Mouse (Mus musculus) G1E (cell line): ENCODE data around the gene Arhgap31. TPM values are rescaled to one million over a fixed set of nuclear protein-coding genes. Genes with fewer than 3 reads are reported as not detected.

ENCODE experiments used
- ATAC-seq: 2 replicates; pipeline ENCODE4 v1.8.0; 2016; ENCODE audit warnings: mild to moderate bottlenecking; ENCODE audit not compliant: insufficient number of reproducible peaks, poor library complexity, low FRiP score, severe bottlenecking; ENCODE audit errors: extremely low read depth
- DNase-seq: peaks from one replicate; pipeline ENCODE4 v3.0.0; 2012; ENCODE audit warnings: low spot score
- H3K27me3 ChIP-seq: 2 replicates; pipeline ENCODE4 v1.6.1; 2012; ENCODE audit warnings: mild to moderate bottlenecking, low read length, inconsistent platforms; ENCODE audit not compliant: insufficient read depth
- H3K36me3 ChIP-seq: replicated peaks from 2 replicates; pipeline ENCODE3; 2012; ENCODE audit warnings: mild to moderate bottlenecking, inconsistent platforms
- H3K4me1 ChIP-seq: 2 replicates; pipeline ENCODE4 v1.6.1; 2012; ENCODE audit warnings: low read depth, low read length, inconsistent platforms, mixed read lengths; ENCODE audit not compliant: insufficient read depth
- H3K4me3 ChIP-seq: 2 replicates; pipeline ENCODE4 v1.5.1; 2012; ENCODE audit warnings: low read depth, mild to moderate bottlenecking, inconsistent platforms, low read length, moderate library complexity, mixed read lengths
- H3K9me3 ChIP-seq: replicated peaks from 2 replicates; pipeline ENCODE4 v1.6.1; 2012; ENCODE audit warnings: inconsistent platforms
- CTCF ChIP-seq: IDR thresholded peaks from 2 replicates; pipeline ENCODE4 v1.5.1; 2012; ENCODE audit warnings: low read depth, low read length, inconsistent platforms, mixed read lengths
- GATA1 ChIP-seq: IDR thresholded peaks from 2 replicates; pipeline ENCODE4 v1.6.1; 2012; ENCODE audit warnings: borderline replicate concordance, low read length, inconsistent platforms, mixed read lengths
- GATA2 ChIP-seq: IDR thresholded peaks from 2 replicates; pipeline ENCODE4 v1.6.1; 2012; ENCODE audit warnings: low read depth, low read length, inconsistent platforms, borderline replicate concordance
- POLR2AphosphoS5 ChIP-seq: IDR thresholded peaks from 2 replicates; pipeline ENCODE4 v1.6.1; 2012; ENCODE audit warnings: low read depth, low read length, inconsistent platforms; ENCODE audit not compliant: insufficient replicate concordance
- TAL1 ChIP-seq: conservative IDR thresholded peaks from 2 replicates; pipeline ENCODE4 v1.6.1; 2012; ENCODE audit warnings: low read depth, low read length, inconsistent platforms, mixed read lengths
- polyA plus RNA-seq: library from polyadenylated mRNA; stranded (reverse); fragments of >175 nt; gene quantifications from 2 replicates; pipeline ENCODE4 v1.2.3, GENCODE M21; 2012
- total RNA-seq, 2 experiments: library from RNA; stranded (forward) in 1 of 2; stranded (reverse) in 1 of 2; fragments of 200-1000 nt in 1 of 2; fragments of >200 nt in 1 of 2; fragmentation: Nextera tagmentation in 1 of 2; gene quantifications; 2 replicates each; pipeline ENCODE4 v1.2.3; 2014 to 2017

The Arhgap31 gene
- total and polyA plus RNA-seq, 3 experiments, result 0.01 to 0.16 TPM; not detected in 1

DNA sequence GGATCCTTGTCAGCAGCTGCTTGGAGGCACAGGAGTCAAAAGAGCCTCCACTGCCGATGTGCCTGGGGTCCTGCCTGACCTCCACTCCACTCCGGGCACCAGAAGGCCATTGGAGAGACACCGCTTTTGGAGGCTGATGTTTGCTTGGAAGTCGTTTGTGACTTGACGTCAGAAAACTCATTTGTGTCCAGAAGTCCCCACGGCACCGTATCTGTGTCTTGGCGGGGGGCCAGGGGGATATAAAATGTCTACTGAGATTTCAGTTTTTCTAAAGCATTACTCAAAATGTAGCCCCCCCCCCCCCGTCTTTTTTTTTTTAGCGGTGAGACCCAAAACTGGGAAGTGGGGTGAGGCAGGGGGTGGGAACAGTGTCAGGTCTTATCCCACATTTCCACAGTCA is 76.0 kb downstream of the Arhgap31 start:
- ATAC-seq, result no peak
- Histone ChIP-seq H3K36me3 (no peaks in the 10 kb centered on the region), H3K9me3 (no peaks in the 10 kb centered on the region), H3K4me3 (no peak overlapping the region), H3K27me3 (peaks cover 4% of the 10 kb centered on the region; the same call in 1 of the 2 replicates), H3K4me1 (no peaks in the 10 kb centered on the region)
- no peak for DNase-seq
- no peak for TF ChIP-seq CTCF
- no peak for TF ChIP-seq POLR2AphosphoS5
- no peak for TF ChIP-seq GATA2
- TF ChIP-seq GATA1, result no peak
- TF ChIP-seq TAL1, result no peak

DNA sequence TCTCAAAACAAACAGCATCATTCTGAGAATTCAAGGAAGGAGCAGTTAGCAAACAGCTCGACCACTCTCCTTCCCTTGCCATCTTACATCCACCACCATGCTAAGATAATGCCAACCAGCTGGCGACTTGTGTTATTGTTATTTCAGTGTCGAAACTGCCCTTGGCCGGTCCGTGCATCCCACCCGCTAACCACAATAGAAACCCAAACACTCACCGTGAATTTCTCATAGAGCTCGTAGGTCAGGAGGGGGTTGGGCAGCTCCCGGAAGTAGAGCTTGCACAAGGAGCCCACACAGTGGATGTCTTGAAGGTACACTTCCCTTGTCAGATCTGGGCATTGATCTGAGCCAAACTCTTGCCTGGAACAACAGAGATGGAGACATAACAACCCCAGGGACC is 76.4 kb downstream of the Arhgap31 start:
- no peaks in the 10 kb centered on the region for H3K36me3 ChIP-seq
- H3K4me3 ChIP-seq, result no peak overlapping the region
- H3K9me3 ChIP-seq, result no peaks in the 10 kb centered on the region
- no peak for ATAC-seq
- no peak for TF ChIP-seq GATA1
- TF ChIP-seq TAL1, result no peak
- TF ChIP-seq POLR2AphosphoS5, result no peak
- TF ChIP-seq CTCF, result no peak
- no peak for TF ChIP-seq GATA2
- DNase-seq, result no peak
- H3K4me1 ChIP-seq, result no peaks in the 10 kb centered on the region
- peaks cover 4% of the 10 kb centered on the region; the same call in 1 of the 2 replicates for H3K27me3 ChIP-seq

DNA sequence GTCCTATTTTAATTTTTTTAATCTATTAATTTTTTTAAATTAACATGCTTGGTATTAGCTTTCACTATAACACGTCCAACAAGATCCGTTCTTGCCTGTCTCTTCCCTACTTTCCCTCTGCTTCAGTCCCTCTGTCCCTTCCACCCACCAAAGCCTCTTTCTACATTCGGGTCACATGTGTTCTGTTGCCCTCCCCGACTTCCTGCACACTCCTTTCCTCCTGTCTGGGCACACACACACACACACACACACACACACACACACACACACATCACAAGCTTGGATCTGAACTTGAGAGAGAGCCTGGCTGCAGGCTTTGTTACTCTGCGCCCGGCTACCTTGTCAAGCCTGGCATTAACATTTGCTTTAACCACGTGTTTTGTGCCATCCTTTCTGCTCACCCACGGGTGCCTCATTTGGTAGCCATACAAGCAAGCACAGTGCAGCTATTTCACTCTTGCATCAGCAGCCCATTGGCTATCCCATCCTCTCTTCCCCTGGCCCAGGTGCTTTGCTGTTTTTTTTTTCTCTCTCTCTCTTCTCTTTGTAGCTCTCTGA is 77.2 kb downstream of the Arhgap31 start:
- DNase-seq (no peak), ATAC-seq (no peak)
- no peak overlapping the region for H3K4me3 ChIP-seq

DNA sequence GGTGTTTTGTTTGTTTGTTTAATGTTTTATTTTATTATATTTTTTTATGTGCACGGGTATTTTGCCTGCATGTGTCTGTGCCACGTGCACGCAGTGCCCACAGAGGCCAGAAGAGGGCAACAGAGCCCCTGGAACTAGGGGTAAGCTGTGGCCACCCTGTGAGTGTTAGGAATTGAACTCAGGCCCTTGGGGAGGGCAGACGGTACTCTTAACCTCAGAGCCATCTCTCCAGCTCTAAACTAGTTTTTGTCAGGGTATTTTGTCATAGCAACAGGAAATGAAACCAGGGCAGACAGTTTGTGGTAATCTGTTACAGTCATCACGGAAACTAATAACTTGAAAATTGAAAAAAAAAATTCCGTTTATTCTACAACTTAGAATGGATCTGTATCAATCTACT is 80.9 kb downstream of the Arhgap31 start:
- Histone ChIP-seq H3K36me3 (no peaks in the 10 kb centered on the region), H3K4me3 (no peak overlapping the region), H3K27me3 (peaks cover 15% of the 10 kb centered on the region), H3K9me3 (no peaks in the 10 kb centered on the region), H3K4me1 (no peaks in the 10 kb centered on the region)
- ATAC-seq (peak; percentile 34; the same call in 1 of the 2 replicates), DNase-seq (no peak)
- TF ChIP-seq CTCF (peak; percentile 49), GATA1 (no peak)

More for the DNA sequence above, 77.2 kb downstream of the Arhgap31 start:
- no peaks in the 10 kb centered on the region for H3K4me1 ChIP-seq
- H3K36me3 ChIP-seq, result no peaks in the 10 kb centered on the region
- peaks cover 5% of the 10 kb centered on the region; the same call in 1 of the 2 replicates for H3K27me3 ChIP-seq
- no peak for TF ChIP-seq POLR2AphosphoS5
- no peak for TF ChIP-seq GATA2
- no peak for TF ChIP-seq CTCF
- no peak for TF ChIP-seq TAL1
- TF ChIP-seq GATA1, result no peak
- no peaks in the 10 kb centered on the region for H3K9me3 ChIP-seq

GRCm38 (mm10) chr16:38625811-38626369 is 87.2 kb downstream of the Arhgap31 start:
- TF ChIP-seq POLR2AphosphoS5 (no peak), GATA1 (no peak), GATA2 (no peak), TAL1 (no peak)
- ATAC-seq, result no peak
- no peak overlapping the region for H3K4me3 ChIP-seq
- H3K4me1 ChIP-seq, result no peaks in the 10 kb centered on the region
- peaks cover 33% of the 10 kb centered on the region for H3K27me3 ChIP-seq
- H3K9me3 ChIP-seq, result no peaks in the 10 kb centered on the region
- no peaks in the 10 kb centered on the region for H3K36me3 ChIP-seq
- DNase-seq, result no peak

- ATAC-seq, result no peak
- TF ChIP-seq CTCF, result no peak
- TF ChIP-seq TAL1, result no peak
- TF ChIP-seq POLR2AphosphoS5, result no peak
- no peak for TF ChIP-seq GATA2
- no peak for TF ChIP-seq GATA1
- H3K4me1 ChIP-seq, result no peaks in the 10 kb centered on the region
- H3K27me3 ChIP-seq, result peaks cover 37% of the 10 kb centered on the region
- no peak overlapping the region for H3K4me3 ChIP-seq
- DNase-seq, result no peak
- H3K36me3 ChIP-seq, result no peaks in the 10 kb centered on the region
- no peaks in the 10 kb centered on the region for H3K9me3 ChIP-seq
Measured at GRCm38 (mm10) chr16:38625411-38625810, 87.7 kb downstream of the Arhgap31 start.
